Mouse (Mus musculus) spleen, postnatal 14 days (tissue): ENCODE measurements around the gene Hsf2.
"Not testable (repeated sequence)": the region's sequence is repeated elsewhere in the genome, so short reads cannot be mapped to it uniquely, and the experiment has no call there.

Source experiments
- DNase-seq, 2 experiments: peaks; one replicate each; pipeline ENCODE4 v3.0.0; 2021 to 2022; ENCODE audit warnings: low spot score in 2 of 2

Hsf2 gene

GRCm38 (mm10) chr10:57532218-57533101 lies 46.3 kb downstream of the Hsf2 start, which contains the start of gene Serinc1:
Gene Serinc1, minus strand, starts transcription at chr10:57532530.
- DNase-seq, result peak; percentile 81 to 89

GRCm38 (mm10) chr10:57543890-57544289 lies 57.7 kb downstream of the Hsf2 start:
- not testable (repeated sequence) for DNase-seq

DNA sequence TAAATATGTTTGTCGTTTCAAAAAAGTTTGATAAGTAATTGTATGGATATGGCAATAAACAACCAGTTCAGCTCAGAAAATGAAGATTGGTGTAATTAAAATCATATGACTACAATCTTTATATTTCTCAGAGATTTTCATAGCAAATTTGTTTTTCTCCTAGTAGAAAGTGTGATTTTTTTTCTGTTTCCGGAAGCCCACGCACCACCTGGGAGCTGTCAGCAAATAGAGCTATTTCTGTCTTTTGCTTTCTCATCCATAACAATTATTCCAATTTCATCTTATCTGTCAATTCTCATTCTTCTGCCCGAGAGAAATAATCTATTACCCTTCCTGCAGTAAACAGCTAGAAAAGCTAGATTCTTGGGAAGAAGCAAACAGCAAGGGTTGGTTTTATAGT lies 63.4 kb downstream of the Hsf2 start:
- no peak for DNase-seq

DNA sequence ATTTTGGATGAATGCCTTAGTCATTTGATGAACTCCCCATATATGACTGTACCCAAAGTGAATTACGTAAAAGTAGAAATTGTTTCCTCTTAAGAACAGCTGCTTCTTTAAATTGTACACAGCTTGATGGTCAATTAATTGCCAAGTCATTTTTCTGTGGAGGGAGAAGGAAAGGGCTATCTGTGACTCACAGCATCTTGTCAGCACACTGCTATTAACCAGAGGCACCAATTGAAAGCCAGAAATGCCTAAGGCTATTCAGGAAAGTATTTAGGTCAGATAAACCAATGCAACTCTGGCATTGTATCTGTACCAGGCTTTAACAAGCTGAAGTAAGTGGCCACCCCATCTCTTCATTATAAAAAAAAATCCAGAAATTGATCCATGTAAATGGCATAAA lies 67.5 kb downstream of the Hsf2 start:
- DNase-seq, result no peak

DNA sequence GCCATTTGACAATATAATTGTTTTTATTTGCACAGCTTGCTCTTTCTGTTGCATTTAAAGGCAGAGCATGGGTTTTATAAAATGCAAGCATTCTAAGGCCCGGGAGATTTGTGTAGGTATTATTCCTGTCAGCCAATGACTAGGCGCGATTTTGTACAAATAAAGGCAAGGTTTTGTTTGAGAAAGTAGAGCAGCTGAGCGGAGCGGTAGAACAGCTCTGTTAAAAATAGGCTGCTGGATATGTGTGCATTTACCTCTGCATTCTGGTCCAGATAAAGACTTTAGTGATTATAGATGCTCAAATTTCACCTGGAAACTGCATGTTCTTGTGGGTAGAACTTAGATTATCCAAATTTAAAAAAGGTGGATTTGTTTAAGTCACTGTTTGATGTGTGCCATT lies 71.4 kb downstream of the Hsf2 start:
- DNase-seq, result no peak
